Mouse (Mus musculus) hindbrain, embryonic 16.5 days (tissue): ENCODE data around the gene Gm21976. TPM values are rescaled to one million over a fixed set of nuclear protein-coding genes. Genes with fewer than 3 reads are reported as not detected.

Experiments used
- ATAC-seq: fragments of 200-750 bp; cut with Nextera tagmentation; 2 replicates; pipeline ENCODE4 v1.8.0; 2017; ENCODE audit warnings: moderate TSS enrichment, moderate library complexity
- H3K27ac ChIP-seq: fragments of 300-500 bp; sonication (generic); 2 replicates; pipeline ENCODE4 v1.5.1; 2014; ENCODE audit warnings: low read depth, mild to moderate bottlenecking, control low read depth, low read length, moderate library complexity
- H3K27me3 ChIP-seq: fragments of 300-500 bp; sonication (generic); replicated peaks from 2 replicates; pipeline ENCODE4 v1.6.1; 2014; ENCODE audit warnings: low read length; ENCODE audit not compliant: control insufficient read depth, insufficient read depth
- H3K36me3 ChIP-seq: fragments of 300-500 bp; sonication (generic); 2 replicates; pipeline ENCODE4 v1.6.1; 2014; ENCODE audit warnings: mild to moderate bottlenecking, low read length, moderate library complexity, mixed read lengths; ENCODE audit not compliant: control insufficient read depth, insufficient read depth
- H3K4me1 ChIP-seq: fragments of 300-500 bp; sonication (generic); 2 replicates; pipeline ENCODE4 v1.6.1; 2014; ENCODE audit warnings: low read depth, low read length; ENCODE audit not compliant: control insufficient read depth, insufficient read depth
- H3K4me2 ChIP-seq: fragments of 300-500 bp; sonication (generic); 2 replicates; pipeline ENCODE4 v1.6.1; 2014; ENCODE audit warnings: mild to moderate bottlenecking, low read length, control low read depth, moderate library complexity
- H3K4me3 ChIP-seq: fragments of 300-500 bp; sonication (generic); 2 replicates; pipeline ENCODE4 v1.5.1; 2014; ENCODE audit warnings: mild to moderate bottlenecking, low read length, control low read depth, moderate library complexity
- H3K9ac ChIP-seq: fragments of 300-500 bp; sonication (generic); 2 replicates; pipeline ENCODE4 v1.6.1; 2014; ENCODE audit warnings: low read depth, mild to moderate bottlenecking, control low read depth, low read length, moderate library complexity
- H3K9me3 ChIP-seq: fragments of 300-500 bp; sonication (generic); 2 replicates; pipeline ENCODE4 v1.6.1; 2014; ENCODE audit warnings: mild to moderate bottlenecking, low read length, moderate library complexity; ENCODE audit not compliant: control insufficient read depth
- WGBS: fragments of 180-500 bp; shearing (Covaris S2); extraction: QIAGEN DNeasy Blood & Tissue Kit; methylation state at CpG from one replicate; pipeline ENCODE4 v1.1.7; 2014; 5-methylcytosine and 5-hydroxymethylcytosine counted together
- polyA plus RNA-seq: library from polyadenylated mRNA; unstranded; fragments of >200 nt; fragmentation: Nextera tagmentation; extraction: Ambion mirVana; gene quantifications from 2 replicates; pipeline ENCODE4 v1.2.1, GENCODE M21; 2015

Gm21976 gene
- 0.32 TPM in 1 of 2 replicates, not detected in the other for polyA plus RNA-seq

- no peak for ATAC-seq
- Histone ChIP-seq H3K27ac (no peak within 1 kb of the TSS), H3K4me1 (no peaks in the 10 kb centered on the region), H3K9ac (no peak within 1 kb of the TSS), H3K27me3 (no peaks in the 10 kb centered on the region), H3K4me2 (no peak within 1 kb of the TSS), H3K36me3 (peaks cover 4% of the 10 kb centered on the region), H3K4me3 (no peak within 1 kb of the TSS), H3K9me3 (no peaks in the 10 kb centered on the region)
- 86% methylated on average over 5 of the region's 5 CpGs for WGBS
These were observed at the start of gene Gm21976 for GRCm38 (mm10) chr13:98279686-98280085. Gene Gm21976 (plus strand): TSS chr13:98279887.

GRCm38 (mm10) chr13:98230511-98230910, 49.2 kb upstream of the Gm21976 start:
- H3K27me3 ChIP-seq: no peaks in the 10 kb centered on the region
- no peak overlapping the region for H3K27ac ChIP-seq
- no peaks in the 10 kb centered on the region for H3K4me1 ChIP-seq
- no peak overlapping the region for H3K4me3 ChIP-seq
- no peaks in the 10 kb centered on the region for H3K9me3 ChIP-seq
- H3K9ac ChIP-seq: no peak overlapping the region
- no peaks in the 10 kb centered on the region for H3K36me3 ChIP-seq
- WGBS: 77% methylated on average over 1 of the region's 1 CpGs
- ATAC-seq: no peak
- H3K4me2 ChIP-seq: no peak overlapping the region

- WGBS: 79% methylated on average over 6 of the region's 6 CpGs
- no peaks in the 10 kb centered on the region for H3K27me3 ChIP-seq
- H3K4me2 ChIP-seq: no peak overlapping the region
These were observed 44.2 kb upstream of the Gm21976 start for GRCm38 (mm10) chr13:98235451-98235850.

GRCm38 (mm10) chr13:98239978-98240641, 39.6 kb upstream of the Gm21976 start:
- Histone ChIP-seq H3K27me3 (no peaks in the 10 kb centered on the region), H3K4me2 (no peak overlapping the region), H3K4me3 (no peak overlapping the region), H3K9ac (no peak overlapping the region), H3K9me3 (no peaks in the 10 kb centered on the region), H3K27ac (no peak overlapping the region), H3K4me1 (no peaks in the 10 kb centered on the region; the same call in 1 of the 2 replicates), H3K36me3 (no peaks in the 10 kb centered on the region)
- 18% methylated on average over 12 of the region's 12 CpGs for WGBS
- no peak for ATAC-seq

More at GRCm38 (mm10) chr13:98235451-98235850, 44.2 kb upstream of the Gm21976 start:
- no peak overlapping the region for H3K4me3 ChIP-seq
- H3K36me3 ChIP-seq: no peaks in the 10 kb centered on the region
- no peak overlapping the region for H3K27ac ChIP-seq
- H3K4me1 ChIP-seq: no peaks in the 10 kb centered on the region
- H3K9ac ChIP-seq: no peak overlapping the region
- no peak for ATAC-seq
- no peaks in the 10 kb centered on the region for H3K9me3 ChIP-seq

- Histone ChIP-seq H3K4me3 (no peak overlapping the region), H3K27me3 (no peaks in the 10 kb centered on the region), H3K9me3 (no peaks in the 10 kb centered on the region), H3K9ac (no peak overlapping the region), H3K27ac (no peak overlapping the region), H3K36me3 (no peaks in the 10 kb centered on the region), H3K4me1 (no peaks in the 10 kb centered on the region; the same call in 1 of the 2 replicates), H3K4me2 (no peak overlapping the region)
- WGBS: 69% methylated on average over 9 of the region's 9 CpGs
- no peak for ATAC-seq
These were observed 38.0 kb upstream of the Gm21976 start for GRCm38 (mm10) chr13:98241531-98242282.

GRCm38 (mm10) chr13:98244571-98245350, 34.9 kb upstream of the Gm21976 start:
- no peaks in the 10 kb centered on the region for H3K9me3 ChIP-seq
- H3K4me2 ChIP-seq: no peak overlapping the region
- ATAC-seq: no peak
- H3K4me3 ChIP-seq: no peak overlapping the region
- H3K4me1 ChIP-seq: no peaks in the 10 kb centered on the region; the same call in 1 of the 2 replicates
- H3K9ac ChIP-seq: no peak overlapping the region
- 54% methylated on average over 5 of the region's 5 CpGs for WGBS
- no peaks in the 10 kb centered on the region for H3K27me3 ChIP-seq
- no peak overlapping the region for H3K27ac ChIP-seq
- H3K36me3 ChIP-seq: peaks cover 11% of the 10 kb centered on the region

- Histone ChIP-seq H3K9me3 (no peaks in the 10 kb centered on the region), H3K4me2 (no peak overlapping the region), H3K27me3 (no peaks in the 10 kb centered on the region), H3K4me1 (no peaks in the 10 kb centered on the region; the same call in 1 of the 2 replicates), H3K4me3 (no peak overlapping the region), H3K9ac (no peak overlapping the region), H3K36me3 (peaks cover 16% of the 10 kb centered on the region), H3K27ac (no peak overlapping the region)
- WGBS: 61% methylated on average over 7 of the region's 7 CpGs
- no peak for ATAC-seq
These were observed 34.3 kb upstream of the Gm21976 start for GRCm38 (mm10) chr13:98245386-98245785.

- Histone ChIP-seq H3K4me1 (no peaks in the 10 kb centered on the region), H3K27ac (no peak overlapping the region), H3K27me3 (no peaks in the 10 kb centered on the region), H3K4me3 (no peak overlapping the region), H3K4me2 (no peak overlapping the region), H3K9ac (no peak overlapping the region), H3K36me3 (peaks cover 34% of the 10 kb centered on the region), H3K9me3 (no peaks in the 10 kb centered on the region)
- no peak for ATAC-seq
- 92% methylated on average over 10 of the region's 10 CpGs for WGBS
These were observed 30.1 kb upstream of the Gm21976 start for GRCm38 (mm10) chr13:98249594-98249993.

GRCm38 (mm10) chr13:98254921-98255320, 24.8 kb upstream of the Gm21976 start:
- no peak for ATAC-seq
- Histone ChIP-seq H3K36me3 (peaks cover 38% of the 10 kb centered on the region), H3K9me3 (no peaks in the 10 kb centered on the region)

More at GRCm38 (mm10) chr13:98254921-98255320, 24.8 kb upstream of the Gm21976 start:
- no peak overlapping the region for H3K4me3 ChIP-seq
- WGBS: 73% methylated on average over 9 of the region's 9 CpGs
- H3K27me3 ChIP-seq: no peaks in the 10 kb centered on the region
- no peaks in the 10 kb centered on the region for H3K4me1 ChIP-seq
- H3K27ac ChIP-seq: no peak overlapping the region
- no peak overlapping the region for H3K4me2 ChIP-seq
- H3K9ac ChIP-seq: no peak overlapping the region
